Mouse (Mus musculus): ENCODE results near the gene 4933411K16Rik.

- TF ChIP-seq CTCF (IDR thresholded peaks at IDR 0.05; ENCODE audit: control insufficient read depth, insufficient read depth, low read length) (no peak), POLR2A (IDR thresholded peaks at IDR 0.05; ENCODE audit: borderline replicate concordance, control insufficient read depth, low read depth, low read length) (no peak)
Observed at GRCm38 (mm10) chr19:42008586-42008985, 43.5 kb upstream of the 4933411K16Rik start.
